In the genomic region with DNA sequence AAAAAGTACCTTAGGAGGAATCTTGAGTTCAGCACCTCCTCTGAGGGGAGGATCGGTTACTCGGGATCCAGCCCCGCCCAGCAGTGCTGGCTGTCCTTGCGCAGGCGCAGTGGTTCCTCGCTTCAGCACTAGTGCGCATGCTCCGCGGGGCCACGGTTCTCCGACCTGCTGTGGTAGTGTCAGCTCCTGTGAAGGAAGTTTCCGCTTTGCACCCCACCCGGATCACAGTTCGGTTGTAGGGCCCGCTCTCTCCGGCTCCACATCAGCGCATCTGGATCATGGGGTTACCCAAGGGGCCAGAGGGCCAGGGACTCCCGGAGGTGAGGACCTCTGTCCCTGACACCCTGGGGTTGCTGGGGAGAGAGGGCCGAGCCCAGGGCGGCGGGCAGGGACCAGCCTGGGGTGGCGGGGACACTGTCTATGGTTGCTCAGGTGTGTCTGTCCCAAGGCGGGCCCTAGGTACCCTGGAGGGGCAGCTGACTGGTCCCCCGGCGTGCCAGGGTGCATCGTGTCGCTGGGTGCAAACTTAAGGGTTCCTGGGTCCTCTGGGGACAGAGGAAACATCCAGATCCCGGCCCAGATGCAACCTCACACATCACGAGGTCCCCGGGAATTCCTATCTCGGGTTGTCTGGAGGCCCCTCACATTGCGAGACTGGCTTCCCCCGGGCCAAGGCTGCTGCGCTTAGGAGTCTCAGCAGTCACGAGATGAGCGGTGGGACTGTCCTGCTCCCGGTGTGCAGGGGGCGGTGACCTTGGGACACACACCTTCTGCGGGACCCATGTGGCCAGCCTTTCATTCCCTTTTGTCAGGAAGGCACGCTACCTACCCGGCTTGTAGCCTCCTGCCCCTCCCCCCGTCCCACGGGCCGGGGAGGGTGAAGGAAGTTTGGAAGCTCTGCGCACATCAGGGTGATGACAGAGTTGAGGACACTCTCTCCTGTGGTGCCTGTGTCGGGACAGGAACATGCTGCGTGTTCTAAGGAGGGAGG, we compare ENCODE assay signal across 8 mouse cellular contexts. TPM values are rescaled to one million over a fixed set of nuclear protein-coding genes. Genes with fewer than 3 reads are reported as not detected.
DNase-seq lines count a peak whose midpoint lies in the region; ATAC-seq lines count a peak whose summit lies in the region.

TSS of gene Ccdc93 (plus strand) at position 112 of the 991 bp plus-strand sequence.

- peak; percentile 90 for ATAC-seq in inflammation-experienced regulatory T-cells, adult 6 months
- peak; percentile 93 for ATAC-seq in megakaryocyte-erythroid progenitor cell, adult 5-6 weeks (replicated peaks; ENCODE audit: low FRiP score, low TSS enrichment, poor library complexity, severe bottlenecking)

- DNase-seq in adrenal gland, adult (ENCODE audit: inconsistent age in 2 of 2, low spot score in 1 of 2) = peak; percentile 98 to 100
- peak; percentile 98 for DNase-seq in embryo, embryonic 10.5 days (ENCODE audit: low spot score)
- DNase-seq in gastrocnemius, postnatal 14 days = peak; percentile 99
- peak; percentile 95 to 98 for DNase-seq in left cerebral cortex, postnatal 10 days (ENCODE audit: extremely low spot score in 1 of 2, low spot score in 2 of 2)
- DNase-seq in right cerebral cortex, postnatal 25 days = peak; percentile 97
- peak; percentile 97 to 99 for DNase-seq in urinary bladder, postnatal 4 days (ENCODE audit: low spot score in 2 of 2)

- intact Hi-C loops in gastrocnemius, postnatal 14 days (cut with DNase I; ENCODE audit: low total_unique reads) = no loop called here
- intact Hi-C loops in left cerebral cortex, postnatal 10 days (cut with DNase I) = no loop called here

RNA-seq across cellular contexts. Expression of gene Ccdc93, which starts in this region (rescaled TPM):
- 10 to 100 TPM in 1 of 2 experiments, 1 to 10 TPM in 1; 9.5 to 10.8 TPM for total RNA-seq in gastrocnemius, postnatal 14 days (2021)
- 10 to 100 TPM; 16.2 to 18.5 (median 16.3) TPM for polyA plus RNA-seq in inflammation-experienced regulatory T-cells, adult 6 months (2017; shearing (Covaris generic))
- 10 to 100 TPM; 22.8 to 23.1 TPM for total RNA-seq in left cerebral cortex, postnatal 10 days (2021)
- total RNA-seq in megakaryocyte-erythroid progenitor cell, adult 5-6 weeks (2014; fragmentation: Nextera tagmentation) = 7.9 and 14.3 TPM in 2 replicates
- 14.1 and 16.3 TPM in 2 replicates for total RNA-seq in megakaryocyte-erythroid progenitor cell, adult 5-6 weeks (2017)

Comparison
In these comparisons a context has a peak if more than half of its experiments do, and no peak if none do; other contexts are left out.
1. Peak in every context shown above with its lines: DNase-seq and ATAC-seq.